Mouse (Mus musculus) intestine, embryonic 14.5 days (tissue): ENCODE measurements around the gene Nectin2. TPM values are rescaled to one million over a fixed set of nuclear protein-coding genes. Genes with fewer than 3 reads are reported as not detected.
"Not testable (repeated sequence)": the region's sequence is repeated elsewhere in the genome, so short reads cannot be mapped to it uniquely, and the experiment has no call there.

Source experiments
- ATAC-seq: fragments of 200-750 bp; cut with Nextera tagmentation; replicated peaks from 2 replicates; pipeline ENCODE4 v1.8.0; 2017; ENCODE audit warnings: low read depth, moderate number of reproducible peaks, moderate TSS enrichment, moderate library complexity; ENCODE audit not compliant: low FRiP score, low TSS enrichment
- DNase-seq: peaks from one replicate; pipeline ENCODE4 v3.0.0-alpha.2; 2018; ENCODE audit warnings: low spot score
- H3K27ac ChIP-seq: fragments of 300-500 bp; sonication (generic); 2 replicates; pipeline ENCODE4 v1.5.1; 2014; ENCODE audit warnings: low read depth, mild to moderate bottlenecking, control low read depth
- H3K27me3 ChIP-seq: fragments of 300-500 bp; sonication (generic); replicated peaks from 2 replicates; pipeline ENCODE4 v1.6.1; 2014; ENCODE audit warnings: low read length, control low read depth; ENCODE audit not compliant: control insufficient read depth, insufficient read depth
- H3K36me3 ChIP-seq: fragments of 300-500 bp; sonication (generic); 2 replicates; pipeline ENCODE4 v1.6.1; 2014; ENCODE audit warnings: low read length, control low read depth; ENCODE audit not compliant: control insufficient read depth, insufficient read depth
- H3K4me1 ChIP-seq: fragments of 300-500 bp; sonication (generic); replicated peaks from 2 replicates; pipeline ENCODE4 v1.6.1; 2014; ENCODE audit warnings: low read length, control low read depth, mixed read lengths; ENCODE audit not compliant: control insufficient read depth, insufficient read depth
- H3K4me2 ChIP-seq: fragments of 300-500 bp; sonication (generic); 2 replicates; pipeline ENCODE4 v1.6.1; 2014; ENCODE audit warnings: low read length
- H3K4me3 ChIP-seq: fragments of 300-500 bp; sonication (generic); 2 replicates; pipeline ENCODE4 v1.5.1; 2014; ENCODE audit warnings: low read depth, low read length, control low read depth, mixed read lengths
- H3K9ac ChIP-seq: fragments of 300-500 bp; sonication (generic); 2 replicates; pipeline ENCODE4 v1.6.1; 2014; ENCODE audit warnings: mild to moderate bottlenecking, low read length
- H3K9me3 ChIP-seq: fragments of 300-500 bp; sonication (generic); 2 replicates; pipeline ENCODE4 v1.6.1; 2016; ENCODE audit warnings: low read length, control low read depth; ENCODE audit not compliant: control insufficient read depth
- WGBS: fragments of 180-500 bp; shearing (Covaris S2); extraction: QIAGEN DNeasy Blood & Tissue Kit; methylation state at CpG from one replicate; pipeline ENCODE4 v1.1.7; 2014; 5-methylcytosine and 5-hydroxymethylcytosine counted together
- polyA plus RNA-seq: library from polyadenylated mRNA; unstranded; fragments of >200 nt; fragmentation: Nextera tagmentation; extraction: Ambion mirVana; gene quantifications from 2 replicates; pipeline ENCODE4 v1.2.1, GENCODE M21; 2014

Nectin2 gene
- 136 TPM in 2 replicates for polyA plus RNA-seq

DNA sequence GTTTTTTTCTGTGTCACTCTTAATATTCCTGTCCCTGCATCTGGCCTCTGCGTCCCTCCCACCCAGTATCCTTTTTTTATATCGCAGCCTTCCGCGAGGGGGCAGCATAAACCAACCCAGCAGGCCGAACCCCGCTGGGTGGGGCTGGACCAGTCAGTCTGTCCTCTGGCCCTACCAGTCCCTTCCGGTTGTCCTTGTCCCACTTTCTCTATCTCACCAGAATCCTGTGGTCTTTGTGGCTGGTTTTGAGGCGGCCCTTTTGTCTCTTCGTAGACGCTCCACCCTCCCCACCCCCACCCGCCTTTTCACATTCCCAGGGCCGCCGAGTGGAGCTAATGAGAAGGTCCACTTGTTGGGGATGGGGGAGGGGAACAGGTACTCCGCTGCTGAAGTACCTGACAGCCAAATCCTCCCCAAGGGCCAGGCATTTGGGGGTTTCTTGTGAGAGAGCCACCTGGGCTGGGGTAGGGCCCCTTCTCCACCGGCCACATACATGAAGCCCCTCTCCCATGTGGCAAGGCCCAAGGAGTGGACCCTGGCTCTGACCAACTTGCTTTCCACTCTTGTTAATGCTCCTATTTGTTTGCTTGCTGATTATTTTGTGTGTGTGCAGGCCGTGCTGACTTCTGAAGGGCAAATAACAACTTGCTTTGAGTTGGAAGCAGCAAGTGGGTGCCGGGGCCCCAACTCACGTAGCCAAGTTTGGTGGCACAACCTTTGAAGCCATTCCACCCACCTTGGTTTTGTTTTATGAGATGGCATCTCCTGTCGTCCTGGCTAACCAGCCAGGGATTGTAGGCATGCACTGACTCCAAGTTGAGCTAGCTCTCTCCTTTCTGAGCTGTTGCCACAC is at the start of gene Nectin2:
Nectin2 (minus strand) TSS at position 267 of the 853 bp plus-strand sequence.
- DNase-seq (peak; percentile 94), ATAC-seq (peak; percentile 69)
- H3K9me3 ChIP-seq, result 0 out of 2 replicates have a peak, but pooled peaks cover 3% of the 10 kb centered on the region
- peak within 1 kb of the TSS; percentile 90 for H3K27ac ChIP-seq
- H3K27me3 ChIP-seq, result no peaks in the 10 kb centered on the region
- H3K4me3 ChIP-seq, result peak within 1 kb of the TSS; percentile 81
- peak within 1 kb of the TSS; percentile 69 for H3K4me2 ChIP-seq
- H3K36me3 ChIP-seq, result no peaks in the 10 kb centered on the region
- peaks cover 35% of the 10 kb centered on the region for H3K4me1 ChIP-seq
- WGBS, result 19% methylated on average over 19 of the region's 19 CpGs
- H3K9ac ChIP-seq, result peak within 1 kb of the TSS; percentile 76

DNA sequence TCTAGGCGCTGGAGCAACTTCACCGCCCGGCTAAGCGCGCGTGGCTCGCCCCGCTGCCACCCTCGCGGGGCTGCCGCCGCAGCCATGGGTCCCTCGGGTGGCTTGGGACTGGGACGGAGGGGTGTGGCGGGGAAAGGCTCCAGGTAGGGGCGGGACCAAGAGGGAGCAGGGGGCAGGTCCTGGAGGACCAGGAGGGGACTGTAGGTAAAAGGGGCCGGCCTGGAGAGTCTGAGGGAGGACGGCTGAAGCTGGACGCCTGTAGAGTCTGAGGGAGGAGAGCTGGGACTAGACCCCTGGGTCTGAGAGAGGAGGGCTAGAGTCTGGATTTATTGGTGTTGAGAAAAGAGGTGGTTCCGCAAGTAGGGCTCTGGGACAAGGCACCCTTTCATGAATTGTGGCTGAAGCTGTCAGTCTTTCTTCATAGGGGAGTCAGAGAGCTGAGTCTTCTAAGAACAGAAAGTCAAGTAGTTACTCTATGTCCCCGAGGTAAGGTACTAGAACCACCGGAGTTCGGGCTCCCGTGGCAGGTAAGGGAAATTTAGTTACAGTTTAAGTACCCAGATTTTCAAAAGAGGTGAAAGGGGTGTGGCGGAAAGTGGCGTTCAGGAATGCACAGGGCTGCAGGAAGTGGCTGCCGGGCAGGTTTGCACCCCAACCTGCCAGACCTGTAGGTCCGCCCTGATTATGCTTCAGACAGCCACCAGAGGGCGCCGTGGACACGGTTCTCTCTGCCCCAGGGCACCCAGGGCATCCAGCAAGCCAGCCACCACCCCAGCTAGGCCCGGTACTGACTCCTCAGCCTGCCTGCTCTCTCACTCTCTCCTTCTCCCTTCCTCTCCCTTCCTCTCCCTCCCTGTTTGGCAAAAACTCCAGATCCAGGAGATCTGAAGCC is 46.7 kb upstream of the Nectin2 start, which contains the start of gene Cblc:
Cblc (minus strand) TSS at position 113 of the 892 bp plus-strand sequence.
- ATAC-seq (peak; percentile 89), DNase-seq (peak; percentile 86)
- peaks cover 19% of the 10 kb centered on the region for H3K27me3 ChIP-seq
- H3K4me3 ChIP-seq, result peak within 1 kb of the TSS; percentile 33
- no peaks in the 10 kb centered on the region for H3K36me3 ChIP-seq
- H3K4me2 ChIP-seq, result peak within 1 kb of the TSS; percentile 40
- H3K4me1 ChIP-seq, result no peaks in the 10 kb centered on the region
- whole genome bisulfite sequencing, result 2% methylated on average over 31 of the region's 32 CpGs
- H3K9ac ChIP-seq, result peak within 1 kb of the TSS; percentile 34
- peak within 1 kb of the TSS; percentile 5; the same call in 1 of the 2 replicates for H3K27ac ChIP-seq
- H3K9me3 ChIP-seq, result no peaks in the 10 kb centered on the region

DNA sequence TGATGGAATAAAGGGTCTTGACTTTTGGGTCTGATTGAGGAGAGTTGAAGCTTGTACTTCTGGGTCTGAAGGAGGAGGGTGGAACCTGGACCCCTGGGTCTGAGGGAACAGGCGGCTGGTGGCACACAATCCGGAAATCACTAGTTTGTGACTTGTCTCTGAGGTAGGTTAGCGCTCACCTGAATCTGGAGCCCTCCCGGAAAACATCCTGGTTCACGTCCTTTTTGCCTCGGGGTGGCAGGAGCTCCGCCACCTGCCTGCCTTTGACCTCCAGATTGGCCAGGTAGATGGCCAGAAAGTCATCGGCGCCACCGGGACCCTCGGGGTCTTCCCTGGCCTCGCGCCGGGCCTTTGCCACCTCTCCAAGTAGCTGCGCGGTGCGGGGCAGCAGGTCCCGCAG is 46.0 kb upstream of the Nectin2 start:
- ATAC-seq, result no peak
- no peak overlapping the region for H3K27ac ChIP-seq

GRCm38 (mm10) chr7:19795236-19795635 is 45.0 kb upstream of the Nectin2 start:
- peaks cover 19% of the 10 kb centered on the region for H3K27me3 ChIP-seq
- H3K9me3 ChIP-seq, result no peaks in the 10 kb centered on the region
- no peaks in the 10 kb centered on the region for H3K36me3 ChIP-seq
- H3K4me2 ChIP-seq, result no peak overlapping the region
- no peak overlapping the region for H3K27ac ChIP-seq
- no peaks in the 10 kb centered on the region for H3K4me1 ChIP-seq
- no peak for ATAC-seq
- H3K9ac ChIP-seq, result no peak overlapping the region
- 63% methylated on average over 2 of the region's 2 CpGs for WGBS
- H3K4me3 ChIP-seq, result no peak overlapping the region
- no peak for DNase-seq

More for the DNA sequence above, 46.0 kb upstream of the Nectin2 start:
- Histone ChIP-seq H3K4me2 (peak overlapping the region; percentile 40), H3K36me3 (no peaks in the 10 kb centered on the region), H3K27me3 (peaks cover 19% of the 10 kb centered on the region), H3K9ac (peak overlapping the region; percentile 34), H3K4me1 (no peaks in the 10 kb centered on the region), H3K4me3 (peak overlapping the region; percentile 33), H3K9me3 (no peaks in the 10 kb centered on the region)
- 8% methylated on average over 18 of the region's 18 CpGs for WGBS
- DNase-seq, result no peak

GRCm38 (mm10) chr7:19792701-19793630 is 42.7 kb upstream of the Nectin2 start:
- ATAC-seq (no peak), DNase-seq (no peak)
- no peaks in the 10 kb centered on the region for H3K4me1 ChIP-seq
- no peaks in the 10 kb centered on the region for H3K9me3 ChIP-seq
- no peaks in the 10 kb centered on the region for H3K36me3 ChIP-seq
- 83% methylated on average over 19 of the region's 19 CpGs for WGBS
- H3K27me3 ChIP-seq, result peaks cover 19% of the 10 kb centered on the region
- H3K27ac ChIP-seq, result no peak overlapping the region
- H3K4me2 ChIP-seq, result no peak overlapping the region
- no peak overlapping the region for H3K9ac ChIP-seq
- H3K4me3 ChIP-seq, result no peak overlapping the region

- H3K27ac ChIP-seq, H3K9me3 ChIP-seq, H3K36me3 ChIP-seq, H3K9ac ChIP-seq, H3K4me1 ChIP-seq, DNase-seq, H3K4me2 ChIP-seq, H3K4me3 ChIP-seq, ATAC-seq: not testable (repeated sequence)
- 83% methylated on average over 2 of the region's 2 CpGs for WGBS
- peaks cover 10% of the 10 kb centered on the region for H3K27me3 ChIP-seq
Observed at GRCm38 (mm10) chr7:19791504-19791903, 41.2 kb upstream of the Nectin2 start.

- 2% methylated on average over 19 of the region's 19 CpGs for WGBS
- peak overlapping the region; percentile 37; the same call in 1 of the 2 replicates for H3K9ac ChIP-seq
- no peak overlapping the region for H3K27ac ChIP-seq
- H3K27me3 ChIP-seq, result no peaks in the 10 kb centered on the region
- H3K36me3 ChIP-seq, result no peaks in the 10 kb centered on the region
- H3K9me3 ChIP-seq, result no peaks in the 10 kb centered on the region
- peak overlapping the region; percentile 21; the same call in 1 of the 2 replicates for H3K4me3 ChIP-seq
- DNase-seq (peak; percentile 99), ATAC-seq (peak; percentile 63; the same call in 1 of the 2 replicates)
- no peaks in the 10 kb centered on the region for H3K4me1 ChIP-seq
- peak overlapping the region; percentile 61 for H3K4me2 ChIP-seq
Observed at GRCm38 (mm10) chr7:19789904-19790347, 39.6 kb upstream of the Nectin2 start.
